Mouse (Mus musculus): ENCODE results near the gene Vmn1r40. TPM values are rescaled to one million over a fixed set of nuclear protein-coding genes. Genes with fewer than 3 reads are reported as not detected.

Vmn1r40 gene
- total RNA-seq, 2 experiments from 2014 or later, result not detected

DNA sequence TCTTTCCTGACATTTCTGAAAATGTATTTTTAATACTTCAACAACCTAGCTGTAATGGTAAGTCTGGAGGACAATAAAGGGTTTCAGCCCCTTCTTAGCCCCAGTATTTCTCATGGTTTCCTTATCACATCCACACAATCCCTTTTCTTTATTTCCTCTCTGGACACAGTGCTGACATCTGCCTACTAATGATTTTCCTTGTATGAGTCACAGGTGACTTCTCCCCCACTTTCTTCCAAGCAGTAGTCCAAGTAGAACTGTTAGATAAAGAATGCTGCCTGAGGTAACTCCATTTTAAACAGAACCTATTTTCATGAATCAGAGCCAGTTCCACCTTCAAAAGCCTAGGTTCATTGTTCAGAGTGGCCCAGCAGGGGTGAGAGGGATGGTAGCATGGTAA lies 35.5 kb downstream of the Vmn1r40 start:
- ATAC-seq (replicated peaks; ENCODE audit: low FRiP score, poor library complexity, severe bottlenecking), result no peak

Other genes with a start within 250 kb of the Vmn1r40 start
- 5.0 TPM in 1 of 2 replicates, not detected in the other for gene Chchd6, start 111.9 kb upstream of the Vmn1r40 start, total RNA-seq (2015; ENCODE audit: low replicate concordance)
- gene Chchd6, start 111.9 kb upstream of the Vmn1r40 start, total RNA-seq (2017; ENCODE audit: low replicate concordance), result 3.7 TPM in 1 of 2 replicates, not detected in the other
- gene Txnrd3, start 63.6 kb upstream of the Vmn1r40 start, total RNA-seq (2015; ENCODE audit: low replicate concordance), result 1.3 TPM in 1 of 2 replicates, not detected in the other
- 1.5 TPM in 1 of 2 replicates, not detected in the other for gene Txnrd3, start 63.6 kb upstream of the Vmn1r40 start, total RNA-seq (2017; ENCODE audit: low replicate concordance)
- not detected in 2 replicates for gene Vmn1r41, start 33.2 kb downstream of the Vmn1r40 start, total RNA-seq (2015; ENCODE audit: low replicate concordance)
- gene Vmn1r41, start 33.2 kb downstream of the Vmn1r40 start, total RNA-seq (2017; ENCODE audit: low replicate concordance), result not detected in 2 replicates
- gene Vmn1r42, start 168.9 kb downstream of the Vmn1r40 start, total RNA-seq (2015; ENCODE audit: low replicate concordance), result not detected in 2 replicates
- not detected in 2 replicates for gene Vmn1r42, start 168.9 kb downstream of the Vmn1r40 start, total RNA-seq (2017; ENCODE audit: low replicate concordance)
- gene Vmn1r43, start 168.9 kb downstream of the Vmn1r40 start, total RNA-seq (2015; ENCODE audit: low replicate concordance), result not detected in 2 replicates
- gene Vmn1r43, start 168.9 kb downstream of the Vmn1r40 start, total RNA-seq (2017; ENCODE audit: low replicate concordance), result not detected in 2 replicates
- not detected in 2 replicates for gene Vmn1r44, start 176.1 kb downstream of the Vmn1r40 start, total RNA-seq (2015; ENCODE audit: low replicate concordance)
- not detected in 2 replicates for gene Vmn1r44, start 176.1 kb downstream of the Vmn1r40 start, total RNA-seq (2017; ENCODE audit: low replicate concordance)
- gene Vmn1r45, start 233.1 kb downstream of the Vmn1r40 start, total RNA-seq (2015; ENCODE audit: low replicate concordance), result not detected in 2 replicates
- gene Vmn1r45, start 233.1 kb downstream of the Vmn1r40 start, total RNA-seq (2017; ENCODE audit: low replicate concordance), result not detected in 2 replicates

Data from erythroid progenitor cell, adult 5-6 weeks (primary cell).